Comparison of ENCODE assay signal across 9 mouse cellular contexts in the genomic region with DNA sequence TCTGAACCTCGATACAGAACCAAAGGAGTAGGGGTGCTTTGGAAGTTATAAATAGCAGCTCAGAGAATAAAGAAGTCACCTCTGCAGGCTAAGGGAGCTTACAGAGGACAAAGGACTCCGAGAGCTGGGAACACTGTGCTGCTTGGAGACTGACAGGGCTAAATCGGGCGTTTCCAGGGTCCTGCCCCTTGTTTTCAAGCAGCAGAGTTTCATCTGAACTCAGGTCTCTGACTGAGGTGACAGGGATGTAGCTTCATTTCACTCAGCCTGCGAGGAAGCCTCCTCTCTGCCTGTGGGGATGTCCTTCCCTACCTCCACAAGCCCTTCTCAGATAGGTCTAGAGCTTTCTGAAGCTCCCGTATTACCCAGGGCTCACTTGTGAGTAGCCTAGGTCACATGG.
DNase-seq lines count a peak whose midpoint lies in the region; ATAC-seq and TF ChIP-seq lines count a peak whose summit lies in the region.
"Had no signal": no experiment of that assay in that cellular context is flagged by ENCODE, and none has a peak within 500 bp of the region (broad histone marks: within the 10 kb centered on the region; RNA-seq: fewer than 3 reads in every experiment).

No protein-coding gene starts in this region.

- no peaks in the 10 kb centered on the region for H3K27me3 ChIP-seq in heart, postnatal 0 days (ENCODE audit: control insufficient read depth, insufficient read depth, low read length)
- H3K27me3 ChIP-seq in midbrain, embryonic 13.5 days = 0 out of 2 replicates have a peak, but pooled peaks cover 3% of the 10 kb centered on the region

- H3K4me3 ChIP-seq in heart, postnatal 0 days (ENCODE audit: low read depth, low read length) = peak overlapping the region; percentile 26
- H3K4me3 ChIP-seq in midbrain, embryonic 13.5 days (replicated peaks) = peak overlapping the region; percentile 32

- no peak for TF ChIP-seq EP300 in heart, postnatal 0 days (IDR thresholded peaks at IDR 0.05; ENCODE audit: low read depth)

- TF ChIP-seq CTCF in heart, postnatal 0 days (IDR thresholded peaks at IDR 0.05; ENCODE audit: low read depth) = no peak

- no peaks in the 10 kb centered on the region for H3K9me3 ChIP-seq in heart, postnatal 0 days (replicated peaks; ENCODE audit: control insufficient read depth, low read length)
- H3K9me3 ChIP-seq in midbrain, embryonic 13.5 days = no peaks in the 10 kb centered on the region

- no peaks in the 10 kb centered on the region for H3K36me3 ChIP-seq in heart, postnatal 0 days (replicated peaks; ENCODE audit: control insufficient read depth, insufficient read depth, low read length)
- no peaks in the 10 kb centered on the region for H3K36me3 ChIP-seq in midbrain, embryonic 13.5 days

- peaks cover 31% of the 10 kb centered on the region for H3K4me1 ChIP-seq in heart, postnatal 0 days (ENCODE audit: control insufficient read depth, insufficient read depth)
- peaks cover 69% of the 10 kb centered on the region for H3K4me1 ChIP-seq in midbrain, embryonic 13.5 days (replicated peaks)

- peak overlapping the region; percentile 75 for H3K27ac ChIP-seq in heart, postnatal 0 days (ENCODE audit: low read depth)
- H3K27ac ChIP-seq in midbrain, embryonic 13.5 days = peak overlapping the region; percentile 93

- H3K4me2 ChIP-seq in heart, postnatal 0 days (ENCODE audit: low read depth, low read length) = peak overlapping the region; percentile 55
- peak overlapping the region; percentile 53 for H3K4me2 ChIP-seq in midbrain, embryonic 13.5 days (replicated peaks)

- 17% methylated on average over 6 of the region's 6 CpGs for WGBS in heart, postnatal 0 days
- WGBS in midbrain, embryonic 13.5 days = 2% methylated on average over 6 of the region's 6 CpGs

- no peak for ATAC-seq in cerebellum, adult (ENCODE audit: insufficient number of reproducible peaks, low FRiP score, low TSS enrichment)
- peak; percentile 76 for ATAC-seq in heart, postnatal 0 days (ENCODE audit: insufficient read depth, low read depth)
- ATAC-seq in midbrain, embryonic 13.5 days = peak; percentile 62

- peak; percentile 42 to 57 for DNase-seq in cerebellum, postnatal 10 days
- DNase-seq in brain, adult 2 months (ENCODE audit: low read depth, low spot score) = peak; percentile 49
- DNase-seq in heart, postnatal 0 days (ENCODE audit: low spot score) = peak; percentile 74
- no peak for DNase-seq in urinary bladder, postnatal 14 days (ENCODE audit: low spot score)
- no peak for DNase-seq in cerebellum, postnatal 36 days
- DNase-seq in layer of hippocampus, postnatal 14 days (ENCODE audit: low spot score in 2 of 2) = no peak
- DNase-seq: kidney, postnatal 14 days had no signal

- H3K9ac ChIP-seq in heart, postnatal 0 days (replicated peaks; ENCODE audit: low read depth, low read length) = peak overlapping the region; percentile 44
- peak overlapping the region; percentile 69 for H3K9ac ChIP-seq in midbrain, embryonic 13.5 days (replicated peaks)

Comparison
In these comparisons a context has a peak if more than half of its experiments do, and no peak if none do; other contexts are left out.
1. DNase-seq: peak in cerebellum, postnatal 10 days (2 of 2), brain, adult 2 months (single experiment) and heart, postnatal 0 days (single experiment); none in urinary bladder, postnatal 14 days (single experiment), cerebellum, postnatal 36 days (0 of 2) and layer of hippocampus, postnatal 14 days (0 of 2).